8 mouse cellular contexts compared by ENCODE assay signal in the genomic region with DNA sequence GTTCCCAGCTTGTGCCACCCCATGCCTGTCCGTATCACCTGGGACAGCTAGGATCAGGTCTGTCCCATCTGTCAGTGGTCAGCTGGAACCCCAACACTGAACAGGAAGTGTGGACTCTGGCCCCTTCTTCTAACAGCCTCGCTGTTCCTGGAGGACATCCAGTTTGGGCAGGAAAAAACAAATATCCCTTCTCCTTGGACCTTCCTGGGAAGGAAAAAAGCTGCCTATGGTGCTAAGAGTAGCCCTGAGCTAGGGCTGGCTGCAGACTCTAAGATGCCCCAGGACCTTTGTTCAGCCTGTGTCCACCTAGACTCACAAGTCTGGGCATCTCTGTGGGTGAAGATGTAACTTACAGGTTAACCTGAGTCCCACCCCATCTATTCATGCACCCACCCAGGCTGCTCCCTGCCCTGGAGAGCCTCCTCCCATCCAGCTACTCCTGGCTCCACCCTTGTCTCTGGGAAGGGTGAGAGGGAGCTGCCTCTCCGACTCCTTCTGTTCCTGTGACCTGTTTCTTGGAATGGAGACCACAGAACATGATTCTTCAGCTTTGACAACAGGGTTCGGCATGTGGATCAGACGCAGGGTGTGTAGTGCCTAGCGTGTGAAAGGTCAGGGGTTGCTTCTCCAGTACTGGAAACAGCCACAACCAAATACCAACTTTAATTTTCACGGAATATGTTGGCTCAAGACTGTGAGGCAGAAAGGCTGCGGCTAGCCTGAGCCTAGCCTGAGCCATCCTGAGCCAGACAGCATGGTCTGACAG. TPM values are rescaled to one million over a fixed set of nuclear protein-coding genes. Genes with fewer than 3 reads are reported as not detected.
DNase-seq lines count a peak whose midpoint lies in the region; ATAC-seq and TF ChIP-seq lines count a peak whose summit lies in the region.
"Had no signal": no experiment of that assay in that cellular context is flagged by ENCODE, and none has a peak within 500 bp of the region (broad histone marks: within the 10 kb centered on the region; RNA-seq: fewer than 3 reads in every experiment).

No protein-coding gene starts in this region.

- no peak overlapping the region for H3K4me3 ChIP-seq in thymus, adult 2 months (ENCODE audit: control insufficient read depth, insufficient read depth, low read length)
- peak overlapping the region; percentile 38 for H3K4me3 ChIP-seq in heart, postnatal 0 days (ENCODE audit: low read depth, low read length)
- peak overlapping the region; percentile 15; the same call in 1 of the 2 replicates for H3K4me3 ChIP-seq in liver, embryonic 12.5 days

- TF ChIP-seq EP300 in heart, postnatal 0 days (IDR thresholded peaks at IDR 0.05; ENCODE audit: low read depth), result no peak

- H3K4me1 ChIP-seq in thymus, adult 2 months (replicated peaks; ENCODE audit: control insufficient read depth, insufficient read depth, low read length), result peaks cover 23% of the 10 kb centered on the region
- H3K4me1 ChIP-seq in heart, postnatal 0 days (ENCODE audit: control insufficient read depth, insufficient read depth), result peaks cover 29% of the 10 kb centered on the region
- H3K4me1 ChIP-seq in liver, embryonic 12.5 days, result peaks cover 24% of the 10 kb centered on the region

- TF ChIP-seq POLR2A in thymus, adult 2 months (IDR thresholded peaks at IDR 0.05; ENCODE audit: control insufficient read depth, extremely low read depth, insufficient read depth, low read length, poor library complexity), result no peak

- peak overlapping the region; percentile 10; the same call in 1 of the 2 replicates for H3K27ac ChIP-seq in thymus, adult 2 months (ENCODE audit: control insufficient read depth, insufficient read depth, low read length)
- peak overlapping the region; percentile 77 for H3K27ac ChIP-seq in heart, postnatal 0 days (ENCODE audit: low read depth)
- 0 out of 2 replicates have a peak overlapping the region, but pooled peaks have one; percentile 17 for H3K27ac ChIP-seq in liver, embryonic 12.5 days

- no peak for ATAC-seq in heart, postnatal 0 days (ENCODE audit: insufficient read depth, low read depth)
- ATAC-seq in liver, embryonic 12.5 days, result no peak
- ATAC-seq: activated CD4-positive, CD25-positive, alpha-beta regulatory T cell, adult 4 months had no signal

- H3K36me3 ChIP-seq in thymus, adult 2 months (ENCODE audit: control insufficient read depth, insufficient read depth, low read length), result no peaks in the 10 kb centered on the region
- H3K36me3 ChIP-seq in heart, postnatal 0 days (replicated peaks; ENCODE audit: control insufficient read depth, insufficient read depth, low read length), result no peaks in the 10 kb centered on the region
- no peaks in the 10 kb centered on the region for H3K36me3 ChIP-seq in liver, embryonic 12.5 days

- no peak for DNase-seq in thymus, adult 2 months
- DNase-seq in thymus, postnatal 14 days, result no peak
- no peak for DNase-seq in heart, postnatal 0 days (ENCODE audit: low spot score)
- no peak for DNase-seq in right cerebral cortex, adult 2 months (ENCODE audit: low spot score in 2 of 2)
- no peak for DNase-seq in urinary bladder, postnatal 4 days (ENCODE audit: low spot score in 2 of 2)
- DNase-seq in right cerebral cortex, postnatal 25 days, result no peak

- peak overlapping the region; percentile 44; the same call in 1 of the 2 replicates for H3K9ac ChIP-seq in heart, postnatal 0 days (replicated peaks; ENCODE audit: low read depth, low read length)
- peak overlapping the region; percentile 29; the same call in 1 of the 2 replicates for H3K9ac ChIP-seq in liver, embryonic 12.5 days

- 77% methylated on average over 8 of the region's 8 CpGs for WGBS in thymus, adult 2 months
- WGBS in heart, postnatal 0 days, result 46% methylated on average over 8 of the region's 8 CpGs
- 53% methylated on average over 8 of the region's 8 CpGs for WGBS in liver, embryonic 12.5 days (ENCODE audit: insufficient replicate concordance)

- peak overlapping the region; percentile 49 for H3K4me2 ChIP-seq in heart, postnatal 0 days (ENCODE audit: low read depth, low read length)
- peak overlapping the region; percentile 38 for H3K4me2 ChIP-seq in liver, embryonic 12.5 days

- no peaks in the 10 kb centered on the region for H3K9me3 ChIP-seq in heart, postnatal 0 days (replicated peaks; ENCODE audit: control insufficient read depth, low read length)
- no peaks in the 10 kb centered on the region for H3K9me3 ChIP-seq in liver, embryonic 12.5 days (replicated peaks)

- no peaks in the 10 kb centered on the region for H3K27me3 ChIP-seq in thymus, adult 2 months (ENCODE audit: control insufficient read depth, insufficient read depth, low read length)
- 0 out of 2 replicates have a peak, but pooled peaks cover 12% of the 10 kb centered on the region for H3K27me3 ChIP-seq in heart, postnatal 0 days (ENCODE audit: control insufficient read depth, insufficient read depth, low read length)
- peaks cover 55% of the 10 kb centered on the region for H3K27me3 ChIP-seq in liver, embryonic 12.5 days (replicated peaks)

- no peak for TF ChIP-seq CTCF in thymus, adult 2 months (IDR thresholded peaks at IDR 0.05; ENCODE audit: borderline replicate concordance, control insufficient read depth, extremely low read depth, insufficient read depth, low read length, poor library complexity)
- no peak for TF ChIP-seq CTCF in heart, postnatal 0 days (IDR thresholded peaks at IDR 0.05; ENCODE audit: low read depth)

RNA-seq across cellular contexts. Expression of a gene that starts 1.1 kb away (rescaled TPM):
- polyA plus RNA-seq in thymus, adult 2 months (2012; rRNA removed), result 8.4 and 10.6 TPM in 2 replicates
- total RNA-seq in heart, postnatal 0 days (2014; rRNA removed; ENCODE audit: low replicate concordance), result 5.8 and 12.6 TPM in 2 replicates
- 7.8 and 8.3 TPM in 2 replicates for polyA plus RNA-seq in heart, postnatal 0 days (2015; fragmentation: Nextera tagmentation; extraction: Ambion mirVana)
- polyA plus RNA-seq in liver, embryonic 12.5 days (2016; fragmentation: Nextera tagmentation; extraction: Ambion mirVana), result 1.8 and 2.2 TPM in 2 replicates
- polyA plus RNA-seq: activated CD4-positive, CD25-positive, alpha-beta regulatory T cell, adult 4 months had no signal

RNA-seq across cellular contexts. Expression of a gene that starts 10.2 kb away (rescaled TPM):
- 100 and 105 TPM in 2 replicates for polyA plus RNA-seq in thymus, adult 2 months (2012; rRNA removed)
- 28.3 and 35.5 TPM in 2 replicates for total RNA-seq in heart, postnatal 0 days (2014; rRNA removed; ENCODE audit: low replicate concordance)
- 10.4 and 12.6 TPM in 2 replicates for polyA plus RNA-seq in heart, postnatal 0 days (2015; fragmentation: Nextera tagmentation; extraction: Ambion mirVana)
- polyA plus RNA-seq in liver, embryonic 12.5 days (2016; fragmentation: Nextera tagmentation; extraction: Ambion mirVana), result 14.5 and 14.9 TPM in 2 replicates

RNA-seq across cellular contexts. Expression of a gene that starts 27.2 kb away (rescaled TPM):
- 450 and 565 TPM in 2 replicates for polyA plus RNA-seq in thymus, adult 2 months (2012; rRNA removed)
- total RNA-seq in heart, postnatal 0 days (2014; rRNA removed; ENCODE audit: low replicate concordance), result 77.9 and 83.1 TPM in 2 replicates
- polyA plus RNA-seq in heart, postnatal 0 days (2015; fragmentation: Nextera tagmentation; extraction: Ambion mirVana), result 27.6 and 28.6 TPM in 2 replicates
- polyA plus RNA-seq in liver, embryonic 12.5 days (2016; fragmentation: Nextera tagmentation; extraction: Ambion mirVana), result 22.7 TPM in 2 replicates

RNA-seq across cellular contexts. Expression of a gene that starts 47.5 kb away (rescaled TPM):
- polyA plus RNA-seq in thymus, adult 2 months (2012; rRNA removed), result 56.5 and 58.1 TPM in 2 replicates
- 9.1 and 12.0 TPM in 2 replicates for total RNA-seq in heart, postnatal 0 days (2014; rRNA removed; ENCODE audit: low replicate concordance)
- 3.0 and 3.6 TPM in 2 replicates for polyA plus RNA-seq in heart, postnatal 0 days (2015; fragmentation: Nextera tagmentation; extraction: Ambion mirVana)
- 11.7 and 12.6 TPM in 2 replicates for polyA plus RNA-seq in liver, embryonic 12.5 days (2016; fragmentation: Nextera tagmentation; extraction: Ambion mirVana)

Comparison
In these comparisons a context has a peak if more than half of its experiments do, and no peak if none do; other contexts are left out.
1. H3K27ac ChIP-seq: peak in every context shown above with its lines; median percentile 77 in heart, postnatal 0 days; 17 in liver, embryonic 12.5 days; 10 in thymus, adult 2 months.
2. RNA of a gene that starts 27.2 kb away (polyA plus RNA-seq): 450 to 565 TPM in thymus, adult 2 months; 27.6 to 28.6 TPM in heart, postnatal 0 days and 22.7 TPM in liver, embryonic 12.5 days; every median in the first group is over 10 times any median in the second.